Mouse (Mus musculus) small intestine, adult 2 months (tissue): Measurements from ENCODE around the gene Rnf212b.
A peak's percentile ranks its signal among the peaks of the same experiment; 100 is the strongest.

ENCODE experiments used
- CTCF ChIP-seq: fragments of 200-500 bp; IDR thresholded peaks from 2 replicates; pipeline ENCODE4 v1.5.1; 2012; ENCODE audit warnings: low read depth, mild to moderate bottlenecking, control low read depth, inconsistent platforms, low read length, moderate library complexity, mixed read lengths; ENCODE audit not compliant: insufficient replicate concordance, insufficient read length; ENCODE audit errors: extremely low read depth
- POLR2A ChIP-seq: fragments of 200-500 bp; IDR thresholded peaks from 2 replicates; pipeline ENCODE4 v1.6.1; 2012; ENCODE audit warnings: low read depth, mild to moderate bottlenecking, control low read depth, inconsistent platforms, low read length, moderate library complexity

GRCm38 (mm10) chr14:54883154-54884021 lies 69.4 kb downstream of the Rnf212b start, which contains the start of the genes Bcl2l2 and Gm20521:
- TF ChIP-seq CTCF: no peak
- TF ChIP-seq POLR2A: peak; percentile 98
